Mouse (Mus musculus): ENCODE data around the gene Hlf.

DNA sequence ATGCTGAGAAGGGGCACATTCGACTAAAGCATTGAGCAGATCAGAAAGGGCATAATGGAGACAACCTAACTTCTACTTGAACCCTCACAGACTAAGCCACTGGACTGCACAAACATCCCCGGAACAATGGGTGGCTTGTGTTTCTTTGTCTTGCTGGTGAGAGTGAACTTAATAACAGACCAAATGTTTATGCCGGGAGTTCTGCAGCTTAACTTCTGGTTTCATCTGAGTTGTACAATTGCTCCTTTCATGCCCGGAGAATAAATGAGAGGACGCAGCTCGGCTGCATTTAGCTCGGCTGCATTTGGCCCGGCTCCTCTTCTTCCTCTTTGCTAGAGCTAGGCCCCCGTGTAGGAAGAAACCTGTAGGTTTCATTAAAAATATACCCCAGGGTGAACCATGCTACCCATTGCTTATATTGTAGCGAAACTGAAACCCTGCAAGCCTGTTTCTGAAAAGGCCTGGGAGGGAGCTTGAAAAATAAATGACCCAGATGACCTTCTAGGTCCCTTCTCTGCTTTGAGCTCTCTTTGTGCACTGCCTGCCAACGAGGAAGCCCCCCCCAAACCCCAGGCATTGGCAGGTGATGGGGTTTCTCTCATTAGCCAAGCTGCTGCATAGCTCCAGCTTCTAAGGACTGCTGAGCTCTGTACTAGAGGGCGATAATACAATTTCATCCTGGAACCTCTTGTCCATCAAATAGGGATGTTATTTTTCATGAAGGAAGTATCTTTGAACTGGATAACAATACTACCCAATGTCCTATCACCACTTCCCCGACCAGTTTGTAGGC is 42.8 kb downstream of the Hlf start:
- TF ChIP-seq CTCF (conservative IDR thresholded peaks at IDR 0.05; ENCODE audit: low read length): no peak
- no peak for TF ChIP-seq NANOG (IDR thresholded peaks at IDR 0.05; ENCODE audit: borderline replicate concordance, low read length)
- TF ChIP-seq POU5F1 (IDR thresholded peaks at IDR 0.05; ENCODE audit: borderline replicate concordance, low read length): no peak

All from E14TG2a.4 (cell line).